Mouse (Mus musculus) liver, adult 2 months (tissue): ENCODE results near the gene Gpx4. TPM values are rescaled to one million over a fixed set of nuclear protein-coding genes. Genes with fewer than 3 reads are reported as not detected.

Experiments
- DNase-seq: peaks from one replicate; pipeline ENCODE4 v3.0.0-alpha.2; 2011; ENCODE audit warnings: low read depth, low spot score; ENCODE audit errors: extremely low read depth
- H3K27ac ChIP-seq: fragments of 200-500 bp; replicated peaks from 2 replicates; pipeline ENCODE4 v1.5.1; 2012; ENCODE audit warnings: low read depth, mild to moderate bottlenecking, control low read depth, inconsistent platforms, low read length; ENCODE audit not compliant: insufficient read depth
- H3K27me3 ChIP-seq: fragments of 200-500 bp; 2 replicates; pipeline ENCODE4 v1.6.1; 2012; ENCODE audit warnings: mild to moderate bottlenecking, moderate library complexity, low read length, inconsistent platforms; ENCODE audit not compliant: control insufficient read depth, insufficient read depth
- H3K36me3 ChIP-seq: fragments of 200-500 bp; 2 replicates; pipeline ENCODE4 v1.6.1; 2012; ENCODE audit warnings: low read length, inconsistent platforms; ENCODE audit not compliant: control insufficient read depth, insufficient read depth
- H3K4me1 ChIP-seq: fragments of 200-500 bp; 2 replicates; pipeline ENCODE4 v1.6.1; 2011; ENCODE audit warnings: low read length; ENCODE audit not compliant: control insufficient read depth, insufficient read depth
- H3K4me3 ChIP-seq: fragments of 200-500 bp; 2 replicates; pipeline ENCODE4 v1.5.1; 2011; ENCODE audit warnings: low read depth, mild to moderate bottlenecking, control low read depth, low read length, moderate library complexity; ENCODE audit not compliant: insufficient read depth
- H3K79me2 ChIP-seq: fragments of 200-500 bp; 2 replicates; pipeline ENCODE4 v1.6.1; 2012; ENCODE audit warnings: inconsistent platforms, mild to moderate bottlenecking, low read length, moderate library complexity; ENCODE audit not compliant: control insufficient read depth, insufficient read depth
- H3K9ac ChIP-seq: fragments of 200-500 bp; 2 replicates; pipeline ENCODE4 v1.6.1; 2012; ENCODE audit warnings: low read depth, mild to moderate bottlenecking, control low read depth, inconsistent platforms, low read length
- CTCF ChIP-seq: fragments of 200-500 bp; IDR thresholded peaks from 2 replicates; pipeline ENCODE4 v1.5.1; 2011; ENCODE audit warnings: low read depth, low read length, control low read depth
- POLR2A ChIP-seq: fragments of 200-500 bp; IDR thresholded peaks from 2 replicates; pipeline ENCODE4 v1.6.1; 2011; ENCODE audit warnings: low read length, control low read depth; ENCODE audit not compliant: insufficient read depth; ENCODE audit errors: extremely low read depth
- WGBS: fragments of 180-500 bp; shearing (Covaris S2); methylation state at CpG from one replicate; pipeline ENCODE4 v1.1.7; 2018; 5-methylcytosine and 5-hydroxymethylcytosine counted together
- polyA plus RNA-seq: library from polyadenylated mRNA; depleted of rRNA; stranded (reverse); fragments of >200 nt; gene quantifications from 2 replicates; pipeline ENCODE4 v1.2.3, GENCODE M21; 2012
- total RNA-seq: library from RNA; depleted of rRNA; stranded (reverse); fragments of >200 nt; gene quantifications from 2 replicates; pipeline ENCODE4 v1.2.3, GENCODE M21; 2014

The Gpx4 gene
- total and polyA plus RNA-seq, 2 experiments = 535 to 752 TPM

- 78% methylated on average over 8 of the region's 8 CpGs for WGBS
- H3K4me1 ChIP-seq = no peaks in the 10 kb centered on the region
Observed at GRCm38 (mm10) chr10:80004233-80004705, 42.7 kb upstream of the Gpx4 start.

GRCm38 (mm10) chr10:80011740-80012139 lies 35.2 kb upstream of the Gpx4 start:
- WGBS = 91% methylated on average over 6 of the region's 6 CpGs
- H3K36me3 ChIP-seq = no peaks in the 10 kb centered on the region
- H3K4me1 ChIP-seq = no peaks in the 10 kb centered on the region
- no peak overlapping the region for H3K4me3 ChIP-seq
- H3K27ac ChIP-seq = no peak overlapping the region
- no peaks in the 10 kb centered on the region for H3K27me3 ChIP-seq
- no peak overlapping the region for H3K9ac ChIP-seq
- TF ChIP-seq CTCF (no peak), POLR2A (no peak)
- DNase-seq = no peak
- no peaks in the 10 kb centered on the region for H3K79me2 ChIP-seq

More at GRCm38 (mm10) chr10:80004233-80004705, 42.7 kb upstream of the Gpx4 start:
- no peaks in the 10 kb centered on the region for H3K27me3 ChIP-seq
- TF ChIP-seq POLR2A = no peak
- no peak for TF ChIP-seq CTCF
- H3K4me3 ChIP-seq = no peak overlapping the region
- DNase-seq = no peak
- no peak overlapping the region for H3K27ac ChIP-seq
- no peaks in the 10 kb centered on the region for H3K36me3 ChIP-seq
- H3K9ac ChIP-seq = no peak overlapping the region
- no peaks in the 10 kb centered on the region for H3K79me2 ChIP-seq

GRCm38 (mm10) chr10:80013609-80014008 lies 33.4 kb upstream of the Gpx4 start:
- TF ChIP-seq CTCF = no peak
- TF ChIP-seq POLR2A = no peak
- no peak for DNase-seq
- Histone ChIP-seq H3K27ac (no peak overlapping the region), H3K4me3 (no peak overlapping the region), H3K4me1 (no peaks in the 10 kb centered on the region), H3K9ac (no peak overlapping the region), H3K79me2 (no peaks in the 10 kb centered on the region), H3K27me3 (no peaks in the 10 kb centered on the region), H3K36me3 (no peaks in the 10 kb centered on the region)
- WGBS = 51% methylated on average over 25 of the region's 25 CpGs

DNA sequence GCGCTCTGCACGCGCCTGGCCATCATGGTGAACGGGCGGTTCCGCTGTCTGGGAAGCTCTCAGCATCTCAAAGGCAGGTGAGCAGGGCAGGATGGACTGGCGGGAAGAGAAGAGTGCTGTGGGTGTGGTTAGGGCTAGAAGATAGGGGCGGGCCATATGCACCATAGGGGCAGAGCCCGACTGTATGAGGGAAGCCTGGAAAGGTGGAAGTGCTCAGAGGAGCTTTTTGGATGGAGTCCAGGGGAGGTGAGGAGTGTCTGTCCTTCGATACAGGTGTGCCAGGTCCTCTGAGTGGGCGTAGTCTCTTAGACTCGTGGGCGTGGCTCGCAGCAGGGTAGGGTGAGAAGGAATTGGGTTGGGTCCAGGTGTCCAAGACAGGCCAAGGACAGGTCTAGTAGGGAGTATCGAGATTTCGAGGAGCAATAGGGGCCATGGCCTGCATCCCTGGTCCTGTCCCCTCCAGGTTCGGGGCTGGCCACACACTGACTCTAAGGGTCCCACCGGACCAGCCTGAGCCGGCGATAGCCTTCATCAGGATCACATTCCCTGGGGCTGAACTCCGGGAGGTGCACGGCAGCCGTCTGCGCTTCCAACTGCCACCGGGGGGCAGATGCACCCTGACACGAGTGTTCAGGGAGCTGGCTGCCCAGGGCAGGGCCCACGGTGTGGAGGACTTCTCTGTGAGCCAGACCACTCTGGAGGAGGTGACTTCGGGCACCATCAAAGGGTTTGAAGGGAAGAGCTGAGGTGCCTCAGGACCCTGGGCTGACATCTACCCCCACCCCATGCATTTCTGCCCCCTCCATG lies 32.3 kb upstream of the Gpx4 start:
- no peaks in the 10 kb centered on the region for H3K27me3 ChIP-seq
- no peaks in the 10 kb centered on the region for H3K79me2 ChIP-seq
- TF ChIP-seq CTCF (peak; percentile 28; the same call in 1 of the 2 replicates), POLR2A (no peak)
- H3K27ac ChIP-seq = no peak overlapping the region
- H3K36me3 ChIP-seq = no peaks in the 10 kb centered on the region
- 40% methylated on average over 28 of the region's 28 CpGs for WGBS
- no peak overlapping the region for H3K9ac ChIP-seq
- H3K4me1 ChIP-seq = no peaks in the 10 kb centered on the region
- H3K4me3 ChIP-seq = no peak overlapping the region
- DNase-seq = no peak

DNA sequence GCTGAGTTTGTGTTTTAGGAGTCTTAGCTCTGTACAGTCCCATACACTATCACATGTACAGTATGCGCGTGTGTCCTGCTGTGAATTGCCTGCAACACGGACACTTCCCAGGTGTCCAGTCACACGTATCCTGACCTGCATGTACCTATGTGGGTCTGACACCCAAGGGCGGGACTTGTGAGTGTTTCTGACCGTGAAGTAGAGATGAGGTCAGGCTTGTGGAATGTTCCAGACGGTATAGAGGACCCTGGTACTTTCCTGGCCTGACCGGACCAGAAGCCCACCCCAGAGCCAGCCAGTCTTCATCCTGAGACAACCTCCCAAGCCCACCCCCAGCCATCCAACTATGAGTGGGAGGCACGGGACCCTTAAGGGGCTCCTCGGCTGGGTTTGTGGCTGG lies 31.4 kb upstream of the Gpx4 start:
- no peak for TF ChIP-seq POLR2A
- no peak for TF ChIP-seq CTCF
- no peak for DNase-seq
- Histone ChIP-seq H3K9ac (no peak overlapping the region), H3K27ac (no peak overlapping the region), H3K4me3 (no peak overlapping the region), H3K79me2 (no peaks in the 10 kb centered on the region), H3K4me1 (no peaks in the 10 kb centered on the region), H3K36me3 (no peaks in the 10 kb centered on the region), H3K27me3 (no peaks in the 10 kb centered on the region)
- 91% methylated on average over 10 of the region's 10 CpGs for WGBS

- Histone ChIP-seq H3K4me3 (peak within 1 kb of the TSS; percentile 59), H3K9ac (peak within 1 kb of the TSS; percentile 66), H3K79me2 (no peaks in the 10 kb centered on the region), H3K4me1 (no peaks in the 10 kb centered on the region), H3K36me3 (no peaks in the 10 kb centered on the region), H3K27ac (peak within 1 kb of the TSS; percentile 17), H3K27me3 (no peaks in the 10 kb centered on the region)
- WGBS = 60% methylated on average over 11 of the region's 11 CpGs
- peak; percentile 21 for DNase-seq
- TF ChIP-seq POLR2A (no peak), CTCF (no peak)
Observed at GRCm38 (mm10) chr10:80016511-80016910, 30.5 kb upstream of the Gpx4 start, which contains the start of gene Arhgap45. Arhgap45 (plus strand) TSS chr10:80016653.
